Mouse (Mus musculus): Measurements from ENCODE around the gene Ube2l6. TPM values are rescaled to one million over a fixed set of nuclear protein-coding genes. Genes with fewer than 3 reads are reported as not detected.

The Ube2l6 gene
- polyA plus RNA-seq (2015; fragmentation: Nextera tagmentation; extraction: Ambion mirVana), result 67.7 and 68.9 TPM in 2 replicates

DNA sequence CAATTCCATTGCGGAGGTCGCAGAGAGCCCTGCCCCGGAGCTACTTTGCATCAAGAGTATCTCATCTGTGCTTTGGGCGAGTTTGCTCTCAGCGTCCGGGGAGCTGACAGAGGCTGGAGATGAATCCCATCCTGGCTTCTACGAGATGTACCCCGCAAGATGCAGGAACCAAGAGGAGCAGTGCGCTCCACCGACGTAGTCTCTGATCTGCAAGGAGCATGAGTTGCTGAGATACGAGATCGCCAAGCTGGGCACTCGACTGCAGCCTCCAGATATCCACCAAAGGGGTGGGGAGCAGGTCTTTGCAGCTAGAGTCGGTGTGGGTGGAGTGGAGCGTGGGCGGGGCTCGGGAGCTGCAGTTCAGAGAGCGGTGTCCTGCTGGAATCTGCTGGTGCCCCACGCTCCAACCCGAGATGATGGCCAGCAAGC, at the start of gene Ube2l6:
TSS of gene Ube2l6 (plus strand) at position 336 of the 429 bp plus-strand sequence.
- no peaks in the 10 kb centered on the region for H3K36me3 ChIP-seq (ENCODE audit: control insufficient read depth, insufficient read depth, low read length)
- H3K4me3 ChIP-seq (replicated peaks; ENCODE audit: low read length), result peak within 1 kb of the TSS; percentile 52
- ATAC-seq (ENCODE audit: insufficient read depth, low FRiP score), result peak; percentile 89
- H3K4me1 ChIP-seq (ENCODE audit: control insufficient read depth, insufficient read depth, low read length), result peaks cover 4% of the 10 kb centered on the region; the same call in 1 of the 2 replicates
- peaks cover 3% of the 10 kb centered on the region; the same call in 1 of the 2 replicates for H3K9me3 ChIP-seq (replicated peaks; ENCODE audit: control insufficient read depth, low read length)
- peak within 1 kb of the TSS; percentile 80 for H3K4me2 ChIP-seq (ENCODE audit: low read depth, low read length)
- no peaks in the 10 kb centered on the region for H3K27me3 ChIP-seq (ENCODE audit: control insufficient read depth, insufficient read depth, low read length)
- WGBS, result under 1% methylated on average over 21 of the region's 21 CpGs
- H3K9ac ChIP-seq (ENCODE audit: low read length), result peak within 1 kb of the TSS; percentile 77
- H3K27ac ChIP-seq (ENCODE audit: low read length), result peak within 1 kb of the TSS; percentile 66

DNA sequence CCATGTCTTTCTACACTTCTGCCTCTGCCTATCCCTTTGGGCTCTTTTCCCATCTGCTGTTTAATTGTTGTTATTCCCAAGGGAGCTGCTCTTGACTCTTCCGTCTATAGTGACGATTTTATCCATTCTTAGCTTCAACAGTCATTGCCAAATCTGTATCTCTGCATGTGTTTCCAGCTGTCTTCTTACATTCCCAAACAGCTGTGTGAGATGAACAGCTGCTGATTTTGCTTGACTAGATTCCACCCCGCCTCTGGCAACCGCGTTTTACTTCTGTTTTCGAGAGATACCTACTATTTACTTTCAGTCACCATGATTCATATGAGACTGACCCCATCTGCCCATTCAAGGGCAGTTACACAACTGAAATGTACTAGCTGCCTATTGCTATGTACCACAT, 48.5 kb upstream of the Ube2l6 start:
- Histone ChIP-seq H3K27ac (ENCODE audit: low read length) (no peak overlapping the region), H3K4me1 (ENCODE audit: control insufficient read depth, insufficient read depth, low read length) (no peaks in the 10 kb centered on the region), H3K9ac (ENCODE audit: low read length) (no peak overlapping the region), H3K27me3 (ENCODE audit: control insufficient read depth, insufficient read depth, low read length) (no peaks in the 10 kb centered on the region), H3K4me2 (ENCODE audit: low read depth, low read length) (no peak overlapping the region), H3K9me3 (replicated peaks; ENCODE audit: control insufficient read depth, low read length) (no peaks in the 10 kb centered on the region), H3K36me3 (ENCODE audit: control insufficient read depth, insufficient read depth, low read length) (no peaks in the 10 kb centered on the region), H3K4me3 (replicated peaks; ENCODE audit: low read length) (no peak overlapping the region)
- peak; percentile 25; the same call in 1 of the 2 replicates for ATAC-seq (ENCODE audit: insufficient read depth, low FRiP score)
- WGBS, result 31% methylated on average over 6 of the region's 6 CpGs

DNA sequence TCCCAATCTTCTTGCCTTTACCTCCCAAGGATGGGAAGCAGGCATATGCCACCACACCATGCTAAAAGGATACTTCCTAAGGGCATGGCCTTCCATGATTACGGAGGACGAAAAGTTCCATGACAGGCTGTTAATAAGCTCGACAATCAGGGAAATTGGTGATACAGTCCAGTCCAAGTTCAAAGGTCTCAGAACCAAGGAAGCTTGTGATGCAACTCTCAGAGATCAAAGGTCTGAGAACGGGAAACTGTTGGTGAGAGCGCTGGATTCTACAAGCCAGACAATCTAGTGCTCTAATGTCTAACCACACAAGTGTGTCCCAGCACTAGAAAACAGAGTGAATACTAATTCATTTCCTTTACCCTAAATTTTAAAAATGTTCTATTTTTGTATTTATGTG, 42.4 kb upstream of the Ube2l6 start:
- no peaks in the 10 kb centered on the region for H3K27me3 ChIP-seq (ENCODE audit: control insufficient read depth, insufficient read depth, low read length)
- no peak overlapping the region for H3K4me3 ChIP-seq (replicated peaks; ENCODE audit: low read length)
- ATAC-seq (ENCODE audit: insufficient read depth, low FRiP score), result no peak
- no peak overlapping the region for H3K4me2 ChIP-seq (ENCODE audit: low read depth, low read length)
- H3K4me1 ChIP-seq (ENCODE audit: control insufficient read depth, insufficient read depth, low read length), result no peaks in the 10 kb centered on the region
- H3K9ac ChIP-seq (ENCODE audit: low read length), result no peak overlapping the region
- 74% methylated on average over 5 of the region's 5 CpGs for WGBS
- H3K36me3 ChIP-seq (ENCODE audit: control insufficient read depth, insufficient read depth, low read length), result no peaks in the 10 kb centered on the region
- no peaks in the 10 kb centered on the region for H3K9me3 ChIP-seq (replicated peaks; ENCODE audit: control insufficient read depth, low read length)
- no peak overlapping the region for H3K27ac ChIP-seq (ENCODE audit: low read length)

DNA sequence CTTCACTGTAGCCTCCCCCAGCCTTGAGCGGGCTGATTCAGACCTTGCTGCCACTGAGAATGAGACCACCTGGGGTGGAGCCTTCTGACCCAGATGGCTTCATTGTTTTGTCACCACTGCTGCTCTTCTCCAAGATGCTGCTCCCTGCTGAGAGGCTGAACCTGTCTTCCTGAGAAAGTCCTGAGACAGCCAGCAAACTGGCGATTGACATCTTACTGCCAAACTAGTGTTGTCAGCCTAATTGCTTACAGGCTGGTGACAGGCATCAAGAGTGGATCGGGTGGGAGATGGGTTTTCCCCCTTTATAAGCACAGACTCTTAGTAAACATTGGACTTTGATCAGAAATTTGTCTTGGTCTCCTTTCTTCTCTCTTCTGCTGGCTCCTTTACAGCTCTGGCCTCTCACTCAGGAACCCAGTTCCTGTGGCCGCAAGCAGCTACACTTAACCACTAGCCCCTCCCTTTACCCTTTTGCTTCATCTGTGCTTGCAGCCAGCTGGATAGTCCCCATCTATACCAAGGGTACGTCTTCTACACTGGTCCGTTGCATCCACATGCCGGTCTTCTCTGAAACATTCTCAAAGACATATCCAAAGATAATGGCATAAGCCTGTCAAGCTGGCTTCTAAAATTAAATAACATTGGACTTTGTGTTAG, 41.5 kb upstream of the Ube2l6 start:
- Histone ChIP-seq H3K4me1 (ENCODE audit: control insufficient read depth, insufficient read depth, low read length) (no peaks in the 10 kb centered on the region), H3K27ac (ENCODE audit: low read length) (no peak overlapping the region), H3K4me3 (replicated peaks; ENCODE audit: low read length) (no peak overlapping the region), H3K9me3 (replicated peaks; ENCODE audit: control insufficient read depth, low read length) (no peaks in the 10 kb centered on the region), H3K36me3 (ENCODE audit: control insufficient read depth, insufficient read depth, low read length) (no peaks in the 10 kb centered on the region), H3K9ac (ENCODE audit: low read length) (no peak overlapping the region), H3K4me2 (ENCODE audit: low read depth, low read length) (no peak overlapping the region), H3K27me3 (ENCODE audit: control insufficient read depth, insufficient read depth, low read length) (no peaks in the 10 kb centered on the region)
- WGBS, result 62% methylated on average over 7 of the region's 7 CpGs
- no peak for ATAC-seq (ENCODE audit: insufficient read depth, low FRiP score)

DNA sequence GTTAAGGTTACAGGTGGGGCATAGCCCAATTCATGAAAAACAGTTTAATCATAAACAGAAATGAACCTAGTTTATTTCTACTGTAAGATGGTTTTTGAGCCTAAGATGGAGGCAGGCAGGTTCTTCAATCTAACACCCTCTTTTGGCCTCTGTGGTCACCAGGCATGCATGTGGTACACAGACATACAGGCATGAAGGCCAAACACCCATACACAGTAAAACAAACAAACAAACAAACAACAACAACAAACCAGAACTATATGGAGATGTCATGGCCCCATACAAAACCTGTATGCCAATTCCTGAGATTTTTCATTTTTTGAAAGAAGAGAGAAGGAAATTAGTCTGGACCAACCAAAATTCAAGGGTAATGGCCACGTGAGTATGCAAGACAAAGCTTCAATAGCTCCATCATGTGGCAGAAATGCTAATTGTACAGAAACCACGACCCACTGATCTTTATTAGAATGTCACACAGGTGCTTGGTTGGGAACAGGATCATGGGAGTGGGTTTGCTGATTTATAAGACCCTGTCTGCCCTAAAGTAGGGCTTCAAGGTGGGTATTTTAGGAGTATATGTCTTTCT, 40.0 kb upstream of the Ube2l6 start:
- H3K27me3 ChIP-seq (ENCODE audit: control insufficient read depth, insufficient read depth, low read length), result no peaks in the 10 kb centered on the region

DNA sequence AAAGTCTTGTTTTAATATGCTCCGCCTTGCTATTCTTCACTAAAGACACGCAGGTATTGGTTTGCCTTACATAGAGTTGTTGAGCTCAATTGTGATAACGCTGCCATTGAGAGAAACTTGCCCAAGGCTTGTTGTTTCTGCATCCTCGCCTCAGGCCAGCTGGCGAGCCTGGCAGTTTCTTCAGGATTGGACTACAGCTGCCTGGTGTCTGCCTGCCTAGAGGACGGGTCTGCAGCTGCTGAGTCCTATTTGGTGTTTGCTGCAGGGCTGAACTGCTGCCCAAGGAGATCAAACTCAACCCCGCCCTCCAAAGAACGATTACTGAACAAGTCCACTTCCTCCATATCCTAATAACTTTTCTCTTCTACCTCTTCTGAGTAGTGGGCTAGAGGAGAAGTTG, 37.9 kb upstream of the Ube2l6 start:
- Histone ChIP-seq H3K36me3 (ENCODE audit: control insufficient read depth, insufficient read depth, low read length) (no peaks in the 10 kb centered on the region), H3K4me2 (ENCODE audit: low read depth, low read length) (no peak overlapping the region), H3K27me3 (ENCODE audit: control insufficient read depth, insufficient read depth, low read length) (no peaks in the 10 kb centered on the region), H3K4me3 (replicated peaks; ENCODE audit: low read length) (no peak overlapping the region), H3K4me1 (ENCODE audit: control insufficient read depth, insufficient read depth, low read length) (no peaks in the 10 kb centered on the region), H3K9me3 (replicated peaks; ENCODE audit: control insufficient read depth, low read length) (no peaks in the 10 kb centered on the region), H3K27ac (ENCODE audit: low read length) (no peak overlapping the region), H3K9ac (ENCODE audit: low read length) (no peak overlapping the region)
- no peak for ATAC-seq (ENCODE audit: insufficient read depth, low FRiP score)
- 67% methylated on average over 8 of the region's 8 CpGs for WGBS

More for the DNA sequence above, 40.0 kb upstream of the Ube2l6 start:
- Histone ChIP-seq H3K9me3 (replicated peaks; ENCODE audit: control insufficient read depth, low read length) (no peaks in the 10 kb centered on the region), H3K4me3 (replicated peaks; ENCODE audit: low read length) (no peak overlapping the region), H3K36me3 (ENCODE audit: control insufficient read depth, insufficient read depth, low read length) (no peaks in the 10 kb centered on the region), H3K9ac (ENCODE audit: low read length) (no peak overlapping the region), H3K4me1 (ENCODE audit: control insufficient read depth, insufficient read depth, low read length) (no peaks in the 10 kb centered on the region), H3K4me2 (ENCODE audit: low read depth, low read length) (no peak overlapping the region), H3K27ac (ENCODE audit: low read length) (no peak overlapping the region)
- ATAC-seq (ENCODE audit: insufficient read depth, low FRiP score), result no peak
- WGBS, result 3% methylated on average over 2 of the region's 2 CpGs

DNA sequence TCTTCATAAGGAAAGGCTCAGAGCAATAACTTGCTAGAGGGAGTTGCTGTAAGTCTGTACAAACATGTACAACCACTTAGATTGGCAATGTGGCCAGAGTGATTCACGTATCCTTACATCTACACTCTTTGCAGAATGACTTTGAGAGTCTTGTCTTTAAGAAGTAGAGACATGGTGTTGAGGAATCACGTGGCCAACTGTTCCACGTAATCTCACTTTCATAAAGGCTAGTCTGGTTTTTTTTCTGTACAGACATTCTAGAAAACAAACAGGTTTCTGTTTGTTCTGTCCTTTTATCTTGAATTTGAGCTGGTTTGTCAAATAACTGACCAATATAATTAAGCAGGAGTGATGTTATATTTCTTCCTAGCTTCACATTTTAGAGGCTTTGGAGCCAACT, 37.3 kb upstream of the Ube2l6 start:
- no peak overlapping the region for H3K9ac ChIP-seq (ENCODE audit: low read length)
- no peak overlapping the region for H3K4me3 ChIP-seq (replicated peaks; ENCODE audit: low read length)
- H3K9me3 ChIP-seq (replicated peaks; ENCODE audit: control insufficient read depth, low read length), result no peaks in the 10 kb centered on the region
- H3K27me3 ChIP-seq (ENCODE audit: control insufficient read depth, insufficient read depth, low read length), result no peaks in the 10 kb centered on the region
- no peaks in the 10 kb centered on the region for H3K36me3 ChIP-seq (ENCODE audit: control insufficient read depth, insufficient read depth, low read length)
- no peak for ATAC-seq (ENCODE audit: insufficient read depth, low FRiP score)
- WGBS, result 67% methylated on average over 3 of the region's 3 CpGs
- no peak overlapping the region for H3K27ac ChIP-seq (ENCODE audit: low read length)
- H3K4me2 ChIP-seq (ENCODE audit: low read depth, low read length), result no peak overlapping the region
- H3K4me1 ChIP-seq (ENCODE audit: control insufficient read depth, insufficient read depth, low read length), result no peaks in the 10 kb centered on the region

DNA sequence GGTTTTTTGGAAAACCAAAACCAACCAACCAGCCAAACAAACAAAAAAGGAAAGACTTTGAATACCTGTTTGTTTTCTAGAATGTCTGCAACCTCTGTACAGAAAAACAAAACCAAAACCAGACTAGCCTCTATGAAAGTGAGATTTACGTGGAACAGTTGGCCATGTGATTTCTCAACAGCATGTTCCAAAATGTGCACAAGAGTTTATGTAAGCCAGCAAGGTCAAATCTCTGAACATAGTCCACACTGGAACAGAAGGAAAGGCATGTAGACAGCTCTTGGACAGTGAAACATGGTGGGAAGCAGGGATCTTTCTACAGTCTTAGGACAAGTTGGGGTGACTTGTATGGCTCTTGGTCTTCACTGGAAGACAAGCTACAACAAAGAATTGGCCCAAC, 36.8 kb upstream of the Ube2l6 start:
- ATAC-seq (ENCODE audit: insufficient read depth, low FRiP score), result no peak
- Histone ChIP-seq H3K27ac (ENCODE audit: low read length) (no peak overlapping the region), H3K36me3 (ENCODE audit: control insufficient read depth, insufficient read depth, low read length) (no peaks in the 10 kb centered on the region), H3K27me3 (ENCODE audit: control insufficient read depth, insufficient read depth, low read length) (no peaks in the 10 kb centered on the region), H3K9ac (ENCODE audit: low read length) (no peak overlapping the region), H3K4me2 (ENCODE audit: low read depth, low read length) (no peak overlapping the region), H3K4me3 (replicated peaks; ENCODE audit: low read length) (no peak overlapping the region), H3K9me3 (replicated peaks; ENCODE audit: control insufficient read depth, low read length) (no peaks in the 10 kb centered on the region), H3K4me1 (ENCODE audit: control insufficient read depth, insufficient read depth, low read length) (no peaks in the 10 kb centered on the region)
- WGBS, result 78% methylated on average over 1 of the region's 1 CpGs

DNA sequence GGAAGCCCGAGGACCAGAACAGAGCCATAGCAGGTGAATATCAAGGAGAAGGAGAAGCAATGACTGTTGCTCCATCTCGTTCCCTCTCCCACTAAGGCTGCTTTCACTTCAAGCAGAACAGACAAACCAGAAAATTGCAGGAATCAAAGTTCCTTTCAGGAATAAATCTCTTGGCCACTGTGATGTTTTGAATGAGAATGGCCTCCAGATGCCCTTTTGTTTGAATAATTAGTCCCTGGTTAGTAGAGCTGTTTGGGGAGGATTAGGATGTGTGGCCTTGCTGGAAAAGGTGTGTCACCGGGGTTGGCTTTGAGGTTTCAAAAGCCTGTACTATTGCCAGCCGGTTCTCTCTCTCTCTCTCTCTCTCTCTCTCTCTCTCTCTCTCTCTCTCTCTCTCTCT, 36.3 kb upstream of the Ube2l6 start:
- Histone ChIP-seq H3K4me2 (ENCODE audit: low read depth, low read length) (no peak overlapping the region), H3K9ac (ENCODE audit: low read length) (no peak overlapping the region), H3K36me3 (ENCODE audit: control insufficient read depth, insufficient read depth, low read length) (no peaks in the 10 kb centered on the region), H3K4me3 (replicated peaks; ENCODE audit: low read length) (no peak overlapping the region), H3K27me3 (ENCODE audit: control insufficient read depth, insufficient read depth, low read length) (no peaks in the 10 kb centered on the region), H3K27ac (ENCODE audit: low read length) (no peak overlapping the region), H3K9me3 (replicated peaks; ENCODE audit: control insufficient read depth, low read length) (no peaks in the 10 kb centered on the region), H3K4me1 (ENCODE audit: control insufficient read depth, insufficient read depth, low read length) (no peaks in the 10 kb centered on the region)
- WGBS, result 65% methylated on average over 3 of the region's 4 CpGs
- no peak for ATAC-seq (ENCODE audit: insufficient read depth, low FRiP score)
